Mouse (Mus musculus): Measurements from ENCODE around the gene Phactr2.
"Not testable (repeated sequence)": the region's sequence is repeated elsewhere in the genome, so short reads cannot be mapped to it uniquely, and the experiment has no call there.

Phactr2 gene

DNA sequence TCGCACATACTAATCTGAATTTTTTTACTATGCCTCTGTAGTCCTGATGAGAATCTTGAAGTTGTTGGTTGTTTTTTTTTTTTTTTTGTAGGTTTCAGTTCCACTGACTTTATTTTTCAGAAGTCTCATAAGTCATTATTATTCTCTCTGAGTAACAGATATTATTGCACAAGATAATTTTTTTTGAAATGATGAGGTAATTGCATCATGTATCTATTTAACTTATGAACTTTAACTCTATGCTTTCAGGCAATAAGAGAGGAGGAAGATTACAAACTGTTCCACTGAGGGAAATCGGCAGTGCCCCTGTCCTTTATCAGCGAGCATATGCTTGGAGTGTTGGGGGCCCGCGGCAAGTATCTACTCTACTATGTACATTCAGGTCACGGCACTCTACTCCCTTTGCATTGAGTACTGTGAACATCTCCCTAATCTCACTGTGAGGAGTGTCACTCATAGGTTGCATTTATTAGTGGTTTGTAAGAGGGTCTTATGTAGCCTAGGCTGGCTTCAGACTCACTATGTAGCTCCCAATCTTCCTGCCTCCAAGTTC is 272.4 kb downstream of the Phactr2 start:
- DNase-seq: no peak

GRCm38 (mm10) chr10:13200862-13201261 is 273.4 kb downstream of the Phactr2 start:
- DNase-seq: no peak

DNA sequence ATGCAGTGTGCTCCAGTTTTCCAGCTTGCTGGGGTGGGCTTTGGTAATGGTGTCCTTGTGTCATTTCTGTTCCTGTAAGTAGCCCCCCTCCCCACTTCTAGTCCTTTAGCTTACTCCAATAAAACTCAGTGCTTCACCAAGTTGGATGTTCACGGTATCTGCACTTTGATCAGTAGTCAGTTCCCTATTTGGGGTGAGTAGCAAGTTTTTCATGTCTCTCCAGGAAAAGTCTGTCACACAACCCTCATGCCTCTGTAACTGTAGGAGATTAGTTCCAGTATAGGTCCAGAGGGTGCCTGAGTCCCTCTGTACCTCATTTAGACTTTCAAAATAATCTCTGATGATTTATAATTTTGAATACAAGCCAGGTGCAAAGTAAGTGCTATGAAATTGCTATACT is 275.0 kb downstream of the Phactr2 start:
- no peak for DNase-seq

- no peak for DNase-seq
Observed at GRCm38 (mm10) chr10:13196872-13197507, 277.2 kb downstream of the Phactr2 start.

DNA sequence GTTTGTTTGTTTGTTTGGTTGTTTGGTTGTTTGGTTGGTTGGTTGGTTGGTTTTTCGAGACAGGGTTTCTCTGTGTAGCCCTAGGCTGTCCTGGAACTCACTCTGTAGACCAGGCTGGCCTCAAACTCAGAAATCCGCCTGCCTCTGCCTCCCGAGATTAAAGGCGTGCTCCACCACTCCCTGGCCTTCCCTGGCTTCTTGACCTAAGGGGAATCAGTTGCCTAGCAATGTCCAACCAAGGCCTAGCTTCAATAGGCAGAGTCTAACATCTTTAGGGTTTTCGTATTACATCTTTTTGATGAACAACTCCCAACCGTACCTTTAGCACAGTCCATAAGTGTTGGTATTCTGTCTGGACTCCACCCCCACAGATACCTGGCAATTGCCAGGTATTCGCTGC is 280.7 kb downstream of the Phactr2 start:
- DNase-seq: not testable (repeated sequence)

DNA sequence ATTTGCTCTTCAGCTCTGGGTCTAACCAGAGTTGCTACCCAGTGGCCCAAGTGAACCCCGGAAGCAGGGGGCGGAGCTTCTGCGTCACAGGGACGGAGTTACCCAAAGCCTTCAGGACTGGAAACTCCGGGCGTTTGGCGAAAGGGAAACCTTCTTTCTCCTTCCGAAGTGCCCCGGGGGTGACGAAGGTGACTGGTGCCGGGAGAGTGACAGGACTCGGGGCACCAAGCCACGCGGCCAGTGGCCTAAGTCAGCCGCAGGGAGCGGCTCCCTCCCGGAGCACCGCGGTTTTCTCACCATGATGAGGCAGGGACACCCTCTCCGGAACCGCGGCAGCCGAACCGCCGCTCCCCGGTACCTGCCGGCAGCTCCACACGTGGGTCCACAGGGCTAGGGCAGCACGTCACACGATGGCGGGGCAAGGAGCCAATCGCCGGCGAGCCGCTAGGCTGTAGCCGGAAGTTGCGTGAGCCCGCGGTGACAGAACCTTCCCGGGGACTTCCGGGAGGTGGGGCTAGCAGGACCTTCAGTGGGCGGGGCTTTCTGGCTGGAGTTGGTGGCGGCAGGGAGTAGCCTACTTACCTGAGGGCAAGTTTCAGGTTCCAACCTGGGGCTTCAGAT is 281.4 kb downstream of the Phactr2 start, which contains the start of gene Ltv1:
TSS of gene Ltv1 (minus strand) at position 438 of the 621 bp plus-strand sequence.
- peak; percentile 98 for DNase-seq

GRCm38 (mm10) chr10:13189881-13190280 is 284.3 kb downstream of the Phactr2 start:
- DNase-seq: no peak

DNA sequence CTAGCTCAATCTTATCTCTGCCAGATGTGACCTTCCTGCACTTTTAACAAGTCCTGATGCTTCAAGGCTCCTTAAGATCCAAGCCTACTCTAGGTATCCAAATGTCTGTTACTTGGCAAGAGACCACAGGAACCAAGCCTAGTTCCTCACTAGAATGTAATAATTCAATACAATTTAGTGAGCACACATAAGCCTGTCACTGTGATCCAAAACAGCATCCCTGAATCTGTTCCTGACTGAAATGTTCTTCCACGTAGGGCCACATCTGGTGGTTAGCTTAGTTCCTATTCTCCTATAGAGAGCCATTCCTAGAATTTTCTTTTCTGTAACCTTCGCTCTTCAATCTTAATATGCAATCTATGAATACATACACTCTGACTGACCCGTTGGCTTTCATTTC is 287.5 kb downstream of the Phactr2 start:
- no peak for DNase-seq

GRCm38 (mm10) chr10:13184170-13184766 is 289.9 kb downstream of the Phactr2 start:
- no peak for DNase-seq

- no peak for DNase-seq
Observed at GRCm38 (mm10) chr10:13180211-13180610, 294.0 kb downstream of the Phactr2 start.

GRCm38 (mm10) chr10:13177973-13178624 is 296.1 kb downstream of the Phactr2 start, which contains the start of gene Zc2hc1b:
TSS of gene Zc2hc1b (minus strand) at chr10:13178023.
- DNase-seq: no peak

GRCm38 (mm10) chr10:13175866-13176265 is 298.3 kb downstream of the Phactr2 start:
- DNase-seq: no peak

GRCm38 (mm10) chr10:13172798-13173221 is 301.4 kb downstream of the Phactr2 start:
- DNase-seq: no peak

GRCm38 (mm10) chr10:13171461-13171860 is 302.8 kb downstream of the Phactr2 start:
- no peak for DNase-seq

DNA sequence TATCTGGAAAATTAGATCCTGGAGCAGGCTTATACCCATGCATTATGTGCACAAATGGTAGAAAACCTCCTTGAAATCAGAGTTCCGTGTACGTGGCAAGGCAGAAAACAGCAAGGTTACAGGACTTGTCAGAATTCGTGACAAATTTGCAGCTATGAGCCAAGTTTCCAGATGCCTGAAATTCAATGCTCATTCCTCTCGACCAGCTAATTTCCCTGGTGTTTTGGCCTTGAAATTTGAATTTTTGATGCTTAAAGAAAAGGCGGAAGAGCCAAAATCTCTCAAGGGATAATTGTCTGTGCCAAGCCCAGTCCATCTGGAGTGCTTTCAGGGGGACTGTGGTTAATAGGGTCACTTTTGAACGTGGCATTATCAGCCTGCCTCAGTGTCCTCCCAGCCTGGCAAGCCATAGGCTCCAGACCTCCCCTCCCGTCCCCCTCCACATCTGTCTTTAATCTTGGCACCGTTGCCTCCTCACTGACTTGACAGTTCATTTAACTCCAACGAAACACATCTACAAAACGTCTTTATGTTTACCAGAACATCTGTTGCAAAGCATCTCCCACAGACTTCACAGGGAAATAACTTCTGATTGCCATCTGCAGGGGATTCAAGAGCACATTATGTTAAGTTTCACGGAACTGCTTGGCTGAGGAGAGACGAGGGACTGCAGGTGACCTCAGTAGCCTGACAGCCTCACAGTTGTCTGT is 303.3 kb downstream of the Phactr2 start:
- DNase-seq: no peak

- no peak for DNase-seq
Observed at GRCm38 (mm10) chr10:13168461-13168860, 305.8 kb downstream of the Phactr2 start.

- no peak for DNase-seq
Observed at GRCm38 (mm10) chr10:13162031-13162430, 312.2 kb downstream of the Phactr2 start.

- DNase-seq: no peak
Observed at GRCm38 (mm10) chr10:13160913-13161312, 313.3 kb downstream of the Phactr2 start.
